Mouse (Mus musculus) liver, postnatal 0 days (tissue): ENCODE measurements around the gene Fam185a.

ENCODE experiments used
- CTCF ChIP-seq: sonication (generic); IDR thresholded peaks from 2 replicates; pipeline ENCODE4 v1.5.1; 2016; ENCODE audit warnings: antibody characterized with exemption, low read depth
- EP300 ChIP-seq: IDR thresholded peaks from 2 replicates; pipeline ENCODE4 v1.6.1; 2016; ENCODE audit warnings: antibody characterized with exemption, low read depth, mild to moderate bottlenecking

GRCm38 (mm10) chr5:21488506-21488905 lies 63.7 kb downstream of the Fam185a start:
- TF ChIP-seq CTCF (no peak), EP300 (no peak)
